ENCODE assay signal across 11 mouse cellular contexts in genomic region chr17:12428369-12428768, GRCm38 (mm10). TPM values are rescaled to one million over a fixed set of nuclear protein-coding genes. Genes with fewer than 3 reads are reported as not detected.
DNase-seq lines count a peak whose midpoint lies in the region; ATAC-seq and TF ChIP-seq lines count a peak whose summit lies in the region.
"Had no signal": no experiment of that assay in that cellular context is flagged by ENCODE, and none has a peak within 500 bp of the region (broad histone marks: within the 10 kb centered on the region; RNA-seq: fewer than 3 reads in every experiment).

No protein-coding gene starts in this region.

- TF ChIP-seq CTCF in kidney, postnatal 0 days (IDR thresholded peaks at IDR 0.05; ENCODE audit: low read depth): no peak

- no peak overlapping the region for H3K4me3 ChIP-seq in kidney, postnatal 0 days (replicated peaks; ENCODE audit: low read depth, low read length)
- H3K4me3 ChIP-seq in kidney, embryonic 14.5 days (ENCODE audit: low read length): no peak overlapping the region
- H3K4me3 ChIP-seq in embryonic facial prominence, embryonic 10.5 days: no peak overlapping the region
- no peak overlapping the region for H3K4me3 ChIP-seq in hindbrain, embryonic 16.5 days (ENCODE audit: low read length)

- peak; percentile 36 for DNase-seq in kidney, postnatal 0 days (ENCODE audit: low spot score)
- DNase-seq in embryonic facial prominence, embryonic 10.5 days (ENCODE audit: low spot score): peak; percentile 64
- peak; percentile 41 for DNase-seq in neural tube, embryonic 10.5 days (ENCODE audit: extremely low spot score, low spot score)
- no peak for DNase-seq in yolk sac, embryonic 10.5 days (ENCODE audit: low spot score)
- no peak for DNase-seq in urinary bladder, postnatal 4 days (ENCODE audit: low spot score in 2 of 2)
- DNase-seq in urinary bladder, adult 2 months (ENCODE audit: low spot score): no peak
- DNase-seq: cerebellum, postnatal 14 days; heart, adult 11 months; kidney, postnatal 25 days had no signal

- no peak overlapping the region for H3K9ac ChIP-seq in kidney, postnatal 0 days (ENCODE audit: low read depth, low read length)
- no peak overlapping the region for H3K9ac ChIP-seq in kidney, embryonic 14.5 days (ENCODE audit: low read depth, low read length)
- no peak overlapping the region for H3K9ac ChIP-seq in hindbrain, embryonic 16.5 days (ENCODE audit: low read depth, low read length)

- no peak overlapping the region for H3K27ac ChIP-seq in kidney, postnatal 0 days
- H3K27ac ChIP-seq in kidney, embryonic 14.5 days (ENCODE audit: low read depth, low read length): no peak overlapping the region
- no peak overlapping the region for H3K27ac ChIP-seq in embryonic facial prominence, embryonic 10.5 days (replicated peaks)
- no peak overlapping the region for H3K27ac ChIP-seq in hindbrain, embryonic 16.5 days (ENCODE audit: low read depth, low read length)

- no peak overlapping the region for H3K4me2 ChIP-seq in kidney, postnatal 0 days (ENCODE audit: low read length)
- H3K4me2 ChIP-seq in kidney, embryonic 14.5 days (replicated peaks; ENCODE audit: low read depth, low read length): no peak overlapping the region
- H3K4me2 ChIP-seq in hindbrain, embryonic 16.5 days (ENCODE audit: low read length): no peak overlapping the region

- no peaks in the 10 kb centered on the region for H3K9me3 ChIP-seq in kidney, postnatal 0 days (replicated peaks; ENCODE audit: low read length)
- no peaks in the 10 kb centered on the region for H3K9me3 ChIP-seq in kidney, embryonic 14.5 days (ENCODE audit: control insufficient read depth, low read length)
- no peaks in the 10 kb centered on the region for H3K9me3 ChIP-seq in embryonic facial prominence, embryonic 10.5 days
- no peaks in the 10 kb centered on the region for H3K9me3 ChIP-seq in hindbrain, embryonic 16.5 days (ENCODE audit: control insufficient read depth, low read length)

- ATAC-seq in kidney, postnatal 0 days (replicated peaks; ENCODE audit: low FRiP score, low read depth): no peak
- no peak for ATAC-seq in kidney, embryonic 14.5 days (ENCODE audit: low FRiP score, low TSS enrichment)
- peak; percentile 72; the same call in 1 of the 2 replicates for ATAC-seq in hindbrain, embryonic 16.5 days

- H3K4me1 ChIP-seq in kidney, postnatal 0 days (replicated peaks; ENCODE audit: insufficient read depth, low read length): no peaks in the 10 kb centered on the region
- no peaks in the 10 kb centered on the region for H3K4me1 ChIP-seq in kidney, embryonic 14.5 days (ENCODE audit: control insufficient read depth, insufficient read depth, low read length)
- peaks cover 21% of the 10 kb centered on the region for H3K4me1 ChIP-seq in embryonic facial prominence, embryonic 10.5 days
- H3K4me1 ChIP-seq in hindbrain, embryonic 16.5 days (ENCODE audit: control insufficient read depth, insufficient read depth, low read depth, low read length): peaks cover 10% of the 10 kb centered on the region

- H3K27me3 ChIP-seq in kidney, postnatal 0 days (ENCODE audit: insufficient read depth, low read length): no peaks in the 10 kb centered on the region
- H3K27me3 ChIP-seq in kidney, embryonic 14.5 days (ENCODE audit: control insufficient read depth, insufficient read depth, low read length): no peaks in the 10 kb centered on the region
- H3K27me3 ChIP-seq in embryonic facial prominence, embryonic 10.5 days (replicated peaks; ENCODE audit: low read depth, poor library complexity, severe bottlenecking): peaks cover 3% of the 10 kb centered on the region; the same call in 1 of the 2 replicates
- no peaks in the 10 kb centered on the region for H3K27me3 ChIP-seq in hindbrain, embryonic 16.5 days (replicated peaks; ENCODE audit: control insufficient read depth, insufficient read depth, low read length)

- no peaks in the 10 kb centered on the region for H3K36me3 ChIP-seq in kidney, postnatal 0 days (ENCODE audit: insufficient read depth, low read length)
- no peaks in the 10 kb centered on the region for H3K36me3 ChIP-seq in kidney, embryonic 14.5 days (ENCODE audit: control insufficient read depth, insufficient read depth, low read length)
- H3K36me3 ChIP-seq in embryonic facial prominence, embryonic 10.5 days (replicated peaks): no peaks in the 10 kb centered on the region
- H3K36me3 ChIP-seq in hindbrain, embryonic 16.5 days (ENCODE audit: control insufficient read depth, insufficient read depth, low read length): no peaks in the 10 kb centered on the region

RNA-seq across cellular contexts. Expression of gene Plg, which starts 50.0 kb away (rescaled TPM):
- polyA plus RNA-seq in kidney, postnatal 0 days (2015; fragmentation: Nextera tagmentation; extraction: Ambion mirVana): 0.13 and 0.20 TPM in 2 replicates
- polyA plus RNA-seq in kidney, embryonic 14.5 days (2014; fragmentation: Nextera tagmentation; extraction: Ambion mirVana): not detected in 2 replicates
- polyA plus RNA-seq in embryonic facial prominence, embryonic 10.5 days (2016; fragmentation: Nextera tagmentation; extraction: Ambion mirVana): not detected in 2 replicates
- not detected in 2 replicates for polyA plus RNA-seq in hindbrain, embryonic 16.5 days (2015; fragmentation: Nextera tagmentation; extraction: Ambion mirVana)
- polyA plus RNA-seq in urinary bladder, adult 2 months (2012; rRNA removed): 0.04 TPM in 1 of 2 replicates, not detected in the other

Comparison
In these comparisons a context has a peak if more than half of its experiments do, and no peak if none do; other contexts are left out.
1. DNase-seq: peak in kidney, postnatal 0 days (single experiment), embryonic facial prominence, embryonic 10.5 days (single experiment) and neural tube, embryonic 10.5 days (single experiment); none in yolk sac, embryonic 10.5 days (single experiment), urinary bladder, postnatal 4 days (0 of 2) and urinary bladder, adult 2 months (single experiment).